Mouse (Mus musculus) forebrain, embryonic 13.5 days (tissue): ENCODE measurements around the gene Snorc. TPM values are rescaled to one million over a fixed set of nuclear protein-coding genes. Genes with fewer than 3 reads are reported as not detected.
A peak's percentile ranks its signal among the peaks of the same experiment; 100 is the strongest.
"Not testable (repeated sequence)": the region's sequence is repeated elsewhere in the genome, so short reads cannot be mapped to it uniquely, and the experiment has no call there.

Source experiments
- ATAC-seq: fragments of 200-750 bp; cut with Nextera tagmentation; 2 replicates; pipeline ENCODE4 v1.8.0; 2017
- H3K27ac ChIP-seq: fragments of 300-500 bp; sonication (generic); 2 replicates; pipeline ENCODE4 v1.5.1; 2015; ENCODE audit warnings: inconsistent platforms, mild to moderate bottlenecking, moderate library complexity
- H3K27me3 ChIP-seq: fragments of 300-500 bp; sonication (generic); 2 replicates; pipeline ENCODE4 v1.6.1; 2015; ENCODE audit warnings: mild to moderate bottlenecking, inconsistent platforms
- H3K36me3 ChIP-seq: fragments of 300-500 bp; sonication (generic); 2 replicates; pipeline ENCODE4 v1.6.1; 2015; ENCODE audit warnings: mild to moderate bottlenecking, inconsistent platforms; ENCODE audit not compliant: poor library complexity, severe bottlenecking
- H3K4me1 ChIP-seq: fragments of 300-500 bp; sonication (generic); 2 replicates; pipeline ENCODE4 v1.6.1; 2015; ENCODE audit warnings: inconsistent platforms
- H3K4me2 ChIP-seq: fragments of 300-500 bp; sonication (generic); 2 replicates; pipeline ENCODE4 v1.6.1; 2015; ENCODE audit warnings: inconsistent platforms, mild to moderate bottlenecking, moderate library complexity
- H3K4me3 ChIP-seq: fragments of 300-500 bp; sonication (generic); 2 replicates; pipeline ENCODE4 v1.5.1; 2015; ENCODE audit warnings: mild to moderate bottlenecking, inconsistent platforms
- H3K9ac ChIP-seq: fragments of 300-500 bp; sonication (generic); 2 replicates; pipeline ENCODE4 v1.6.1; 2015; ENCODE audit warnings: mild to moderate bottlenecking, inconsistent platforms
- H3K9me3 ChIP-seq: fragments of 300-500 bp; sonication (generic); replicated peaks from 2 replicates; pipeline ENCODE4 v1.6.1; 2016; ENCODE audit warnings: inconsistent platforms
- WGBS: fragments of 180-500 bp; shearing (Covaris S2); methylation state at CpG from one replicate; pipeline ENCODE4 v1.1.7; 2015; 5-methylcytosine and 5-hydroxymethylcytosine counted together
- polyA plus RNA-seq: library from polyadenylated mRNA; unstranded; fragments of >200 nt; fragmentation: Nextera tagmentation; extraction: Ambion mirVana; gene quantifications from 2 replicates; pipeline ENCODE4 v1.2.1, GENCODE M21; 2015

Snorc gene
- polyA plus RNA-seq: not detected in 2 replicates

DNA sequence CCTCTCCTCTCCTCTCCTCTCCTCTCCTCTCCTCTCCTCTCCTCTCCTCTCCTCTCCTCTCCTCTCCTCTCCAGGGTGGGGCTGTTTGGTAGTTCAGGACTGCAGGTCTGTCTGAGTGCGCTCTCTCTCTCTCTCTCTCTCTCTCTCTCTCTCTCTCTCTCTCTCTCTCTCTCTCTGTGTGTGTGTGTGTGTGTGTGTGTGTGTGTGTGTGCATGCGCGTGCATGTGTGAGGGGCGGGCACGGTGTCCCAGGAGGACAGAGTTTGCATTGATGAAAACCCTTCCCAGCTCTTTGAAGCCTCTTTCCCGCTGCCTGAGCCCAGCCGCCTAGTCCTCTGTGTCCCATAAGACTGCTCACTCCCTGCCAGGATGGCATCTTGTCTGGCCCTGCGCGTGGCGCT lies at the start of gene Snorc:
TSS of gene Snorc (plus strand) at position 301 of the 400 bp plus-strand sequence.
- not testable (repeated sequence) for H3K36me3 ChIP-seq, H3K4me3 ChIP-seq, H3K4me2 ChIP-seq, H3K9ac ChIP-seq, H3K4me1 ChIP-seq, H3K9me3 ChIP-seq, ATAC-seq, H3K27ac ChIP-seq
- H3K27me3 ChIP-seq: peaks cover 14% of the 10 kb centered on the region
- WGBS: 34% methylated on average over 7 of the region's 10 CpGs

DNA sequence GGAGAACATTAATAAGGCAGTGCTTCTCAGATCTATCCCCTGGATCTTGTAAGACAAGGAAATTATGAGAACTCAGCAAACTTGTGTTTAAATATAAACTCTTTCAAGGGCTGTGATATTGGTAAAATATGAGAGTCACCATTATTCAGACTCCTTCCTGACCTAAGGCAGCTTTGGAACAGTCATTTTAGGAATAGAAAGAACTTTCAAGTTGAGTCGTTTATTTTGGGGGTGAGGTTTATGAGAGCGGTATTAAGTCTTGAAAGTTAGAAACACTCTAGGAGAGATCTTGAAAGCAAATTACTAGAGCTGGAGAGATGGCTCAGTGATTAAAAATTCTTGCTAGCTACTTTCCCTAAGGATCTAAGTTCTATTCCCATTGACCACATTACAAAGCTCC lies 34.9 kb upstream of the Snorc start:
- Histone ChIP-seq H3K27me3 (no peaks in the 10 kb centered on the region), H3K4me1 (no peaks in the 10 kb centered on the region), H3K4me3 (no peak overlapping the region), H3K27ac (no peak overlapping the region), H3K4me2 (no peak overlapping the region), H3K9me3 (no peaks in the 10 kb centered on the region), H3K36me3 (peaks cover 67% of the 10 kb centered on the region), H3K9ac (no peak overlapping the region)
- 95% methylated on average over 2 of the region's 2 CpGs for WGBS
- ATAC-seq: no peak

DNA sequence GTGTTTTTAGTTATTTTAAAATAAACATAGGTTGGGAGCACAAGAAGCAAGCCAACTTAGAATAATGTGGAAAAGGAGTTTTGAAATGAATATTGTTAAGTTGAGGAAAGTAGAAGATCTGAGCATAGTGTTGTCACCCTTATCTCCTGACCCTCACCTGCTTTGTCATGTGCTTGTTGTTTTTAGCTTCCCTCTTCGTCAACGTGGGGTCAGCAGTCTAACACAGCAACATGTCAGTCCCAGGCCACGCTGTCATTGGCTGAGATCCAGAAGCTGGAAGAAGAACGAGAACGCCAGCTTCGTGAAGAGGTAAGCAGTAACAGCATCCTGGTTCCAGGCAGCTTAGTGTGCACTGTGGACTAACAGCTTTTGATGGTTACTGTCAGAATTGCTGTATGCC lies 33.5 kb upstream of the Snorc start:
- peaks cover 72% of the 10 kb centered on the region for H3K36me3 ChIP-seq
- no peak overlapping the region for H3K9ac ChIP-seq
- no peak overlapping the region for H3K27ac ChIP-seq
- H3K4me2 ChIP-seq: no peak overlapping the region
- ATAC-seq: no peak
- H3K4me1 ChIP-seq: no peaks in the 10 kb centered on the region
- 89% methylated on average over 6 of the region's 6 CpGs for WGBS
- H3K4me3 ChIP-seq: no peak overlapping the region
- H3K9me3 ChIP-seq: no peaks in the 10 kb centered on the region
- no peaks in the 10 kb centered on the region for H3K27me3 ChIP-seq

DNA sequence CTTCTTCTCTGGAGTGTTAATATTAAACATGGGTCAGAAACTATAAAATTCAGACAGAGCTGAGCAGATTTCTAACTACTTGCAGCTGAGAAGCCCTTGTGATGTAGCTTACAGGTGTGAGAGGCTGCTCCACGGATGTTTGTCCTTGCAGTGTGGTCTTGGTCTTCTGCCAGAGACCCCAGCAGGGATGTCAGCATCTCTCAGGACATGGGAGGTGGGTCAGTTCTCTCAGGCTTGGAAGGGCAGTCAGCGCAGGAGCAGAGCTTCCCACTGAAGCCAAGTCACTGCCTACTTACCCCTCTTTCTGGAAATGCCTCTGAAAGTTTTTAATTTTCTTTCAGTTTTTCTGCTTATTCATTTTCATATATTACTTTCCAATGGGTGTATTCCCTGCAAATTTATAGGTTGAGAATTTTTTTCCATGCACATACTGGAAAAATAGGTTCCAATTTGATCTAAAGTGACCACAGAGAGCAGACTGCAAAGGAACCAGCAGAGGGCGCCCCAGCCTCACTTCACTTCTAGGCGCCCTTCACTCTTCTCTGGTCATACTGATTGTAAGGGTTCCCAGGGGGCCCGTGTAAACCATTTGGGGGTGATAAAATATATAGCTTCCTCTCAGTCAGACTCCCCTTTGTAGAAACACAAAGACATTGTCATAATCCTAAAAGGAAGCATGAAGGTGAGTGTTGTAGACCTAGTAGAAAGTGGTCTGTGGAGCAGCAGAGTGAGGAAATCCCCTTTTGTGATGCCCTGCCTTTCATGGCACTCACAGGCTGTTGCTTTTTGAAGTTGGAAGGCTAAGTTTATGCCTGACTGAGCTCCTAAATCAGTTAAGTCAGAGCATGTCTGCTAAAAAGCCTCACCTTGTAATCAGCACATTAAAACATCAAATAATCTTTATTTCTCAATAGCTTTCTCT lies 22.6 kb upstream of the Snorc start:
- H3K27me3 ChIP-seq: no peaks in the 10 kb centered on the region
- H3K9ac ChIP-seq: no peak overlapping the region
- no peak overlapping the region for H3K27ac ChIP-seq
- H3K4me1 ChIP-seq: no peaks in the 10 kb centered on the region
- H3K36me3 ChIP-seq: peaks cover 79% of the 10 kb centered on the region
- no peak overlapping the region for H3K4me2 ChIP-seq
- no peaks in the 10 kb centered on the region for H3K9me3 ChIP-seq
- H3K4me3 ChIP-seq: no peak overlapping the region
- ATAC-seq: 0 out of 2 replicates have a peak, but pooled peaks have one; percentile 45
- 29% methylated on average over 5 of the region's 5 CpGs for WGBS

DNA sequence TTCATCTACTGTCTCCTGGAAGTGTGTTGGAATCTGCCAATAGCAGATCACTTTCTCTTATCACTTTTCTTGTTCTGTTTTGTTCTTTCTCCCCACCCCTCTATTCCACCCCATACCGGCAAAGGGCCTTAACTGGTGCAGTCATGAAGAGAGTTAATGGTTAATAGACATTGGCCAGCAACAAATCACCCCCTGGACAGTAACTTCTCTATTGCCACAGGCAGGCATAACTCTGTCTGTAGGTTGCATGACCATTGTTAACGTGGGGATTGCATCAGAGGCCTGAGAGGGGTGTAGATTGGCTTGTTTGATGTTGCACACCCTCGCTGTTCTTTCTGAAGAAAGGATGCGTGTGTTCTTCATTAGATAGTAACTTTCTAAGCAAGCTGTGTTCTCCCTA lies 20.6 kb upstream of the Snorc start:
- Histone ChIP-seq H3K27me3 (no peaks in the 10 kb centered on the region), H3K4me3 (no peak overlapping the region), H3K36me3 (peaks cover 59% of the 10 kb centered on the region), H3K4me1 (no peaks in the 10 kb centered on the region), H3K9ac (no peak overlapping the region), H3K4me2 (no peak overlapping the region), H3K27ac (no peak overlapping the region), H3K9me3 (no peaks in the 10 kb centered on the region)
- ATAC-seq: no peak
- WGBS: 92% methylated on average over 4 of the region's 4 CpGs

DNA sequence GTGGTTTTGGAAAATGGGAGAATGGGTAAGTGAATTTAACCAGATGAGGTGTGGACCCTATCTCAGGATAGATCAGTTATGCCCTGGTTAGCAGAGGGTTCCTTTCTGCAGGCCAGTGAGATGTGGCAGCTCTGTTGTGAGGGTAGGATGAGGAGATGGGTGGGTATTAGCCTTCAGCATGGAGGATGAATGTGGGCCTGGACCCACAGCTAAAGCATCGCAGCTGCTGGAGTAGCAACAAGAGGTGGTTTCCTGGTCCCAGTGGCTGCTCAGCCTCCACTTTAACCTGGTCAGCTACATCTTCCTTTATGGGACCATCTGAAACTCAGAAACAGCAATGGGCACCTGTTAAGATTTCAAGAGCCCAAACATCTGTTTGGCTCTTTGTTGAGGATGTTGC lies 13.6 kb upstream of the Snorc start:
- H3K4me2 ChIP-seq: no peak overlapping the region
- H3K36me3 ChIP-seq: no peaks in the 10 kb centered on the region
- no peak overlapping the region for H3K9ac ChIP-seq
- H3K27me3 ChIP-seq: no peaks in the 10 kb centered on the region
- no peak for ATAC-seq
- H3K4me3 ChIP-seq: no peak overlapping the region
- WGBS: 100% methylated on average over 1 of the region's 1 CpGs
- no peaks in the 10 kb centered on the region for H3K4me1 ChIP-seq
- no peak overlapping the region for H3K27ac ChIP-seq
- H3K9me3 ChIP-seq: no peaks in the 10 kb centered on the region

DNA sequence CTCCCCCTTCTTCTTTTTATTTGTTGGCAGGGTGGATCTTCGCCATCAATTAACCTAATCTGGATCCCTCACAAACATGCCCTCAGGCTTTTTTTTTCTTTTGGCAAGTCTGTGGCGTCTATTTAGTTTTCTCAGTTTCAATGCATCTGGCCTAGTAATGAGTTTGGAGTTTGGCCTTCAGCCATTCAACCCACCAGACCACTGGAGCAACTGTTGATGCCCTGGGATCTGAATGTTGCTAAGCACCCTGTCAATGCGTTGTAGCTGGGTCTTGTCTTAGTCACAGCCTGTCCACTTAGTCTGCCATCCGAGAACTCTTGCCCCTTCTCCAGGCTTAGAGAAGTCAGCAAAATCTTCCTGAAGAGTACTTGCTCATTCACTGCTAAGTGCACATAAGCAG lies 12.0 kb upstream of the Snorc start:
- no peaks in the 10 kb centered on the region for H3K36me3 ChIP-seq
- ATAC-seq: no peak
- no peak overlapping the region for H3K9ac ChIP-seq
- no peaks in the 10 kb centered on the region for H3K27me3 ChIP-seq
- WGBS: 82% methylated on average over 4 of the region's 4 CpGs
- no peaks in the 10 kb centered on the region for H3K9me3 ChIP-seq
- no peaks in the 10 kb centered on the region for H3K4me1 ChIP-seq
- no peak overlapping the region for H3K27ac ChIP-seq
- H3K4me3 ChIP-seq: no peak overlapping the region
- H3K4me2 ChIP-seq: no peak overlapping the region

DNA sequence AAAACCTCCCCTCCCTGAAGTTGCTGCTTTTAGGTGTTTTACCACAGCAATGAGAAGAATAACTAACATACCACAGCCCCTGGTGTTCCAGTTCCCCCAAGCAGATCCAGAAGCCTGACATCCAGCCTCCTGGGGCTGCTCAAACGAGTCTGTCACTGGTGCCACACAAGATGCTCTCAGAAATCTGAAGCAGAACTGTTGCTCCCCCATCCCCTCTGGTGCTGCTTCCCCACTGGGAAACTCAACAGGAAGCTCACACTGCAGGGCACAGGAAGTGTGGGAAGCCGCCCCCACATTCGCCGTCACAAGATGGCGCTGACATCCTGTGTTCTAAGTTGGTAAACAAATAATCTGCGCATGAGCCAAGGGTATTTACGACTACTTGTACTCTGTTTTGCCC lies 10.2 kb upstream of the Snorc start:
- H3K27ac ChIP-seq, H3K4me2 ChIP-seq, H3K9ac ChIP-seq, H3K9me3 ChIP-seq, H3K4me3 ChIP-seq, ATAC-seq, H3K4me1 ChIP-seq, H3K27me3 ChIP-seq, H3K36me3 ChIP-seq: not testable (repeated sequence)
- WGBS: 91% methylated on average over 6 of the region's 7 CpGs

DNA sequence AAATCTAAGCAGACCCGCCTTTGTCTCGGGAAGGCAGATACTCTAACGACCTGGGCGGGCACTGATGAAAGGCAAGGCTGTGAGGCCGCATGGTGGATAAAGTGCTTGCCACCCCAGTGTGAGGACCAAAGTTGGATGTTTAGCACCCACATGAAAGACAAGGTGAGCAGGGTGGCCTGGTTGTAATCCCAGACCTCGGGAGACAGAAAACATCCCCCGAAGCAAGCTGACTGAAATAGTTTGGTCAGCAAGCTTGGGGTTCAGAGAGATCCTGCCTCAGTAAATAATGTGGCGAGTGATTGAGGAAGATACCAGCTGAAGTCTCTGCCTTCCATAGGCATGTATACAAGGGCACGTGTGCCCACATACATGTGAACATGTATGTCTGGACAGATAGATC lies 2.6 kb upstream of the Snorc start:
- Histone ChIP-seq H3K9ac (no peak overlapping the region), H3K36me3 (no peaks in the 10 kb centered on the region), H3K4me1 (no peaks in the 10 kb centered on the region), H3K27ac (no peak overlapping the region), H3K4me2 (no peak overlapping the region), H3K27me3 (no peaks in the 10 kb centered on the region), H3K4me3 (no peak overlapping the region), H3K9me3 (no peaks in the 10 kb centered on the region)
- ATAC-seq: no peak
- 75% methylated on average over 9 of the region's 9 CpGs for WGBS

DNA sequence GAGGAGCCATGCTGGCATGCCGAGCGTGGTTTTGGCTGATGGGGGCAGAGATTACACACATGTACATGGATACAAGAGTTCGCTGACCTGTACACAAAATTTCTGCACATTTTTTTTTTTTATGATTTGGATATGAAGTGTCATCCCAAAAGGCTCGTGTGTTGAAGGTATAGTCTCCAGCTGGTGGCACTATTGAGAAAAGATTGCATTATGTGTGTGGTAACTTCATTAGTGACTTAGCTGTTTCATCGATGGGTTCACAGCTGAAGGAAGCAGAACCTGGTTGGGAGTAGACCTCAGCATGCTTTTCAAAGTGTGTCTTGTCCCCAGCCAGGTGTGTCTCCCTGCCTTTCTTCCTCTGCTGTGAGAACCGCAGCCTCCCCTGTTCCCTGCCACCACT lies 1.8 kb upstream of the Snorc start:
- no peak overlapping the region for H3K27ac ChIP-seq
- H3K9ac ChIP-seq: no peak overlapping the region
- no peak overlapping the region for H3K4me2 ChIP-seq
- no peaks in the 10 kb centered on the region for H3K4me1 ChIP-seq
- ATAC-seq: no peak
- H3K4me3 ChIP-seq: no peak overlapping the region
- H3K9me3 ChIP-seq: no peaks in the 10 kb centered on the region
- H3K36me3 ChIP-seq: no peaks in the 10 kb centered on the region
- WGBS: 78% methylated on average over 6 of the region's 6 CpGs
- no peaks in the 10 kb centered on the region for H3K27me3 ChIP-seq

DNA sequence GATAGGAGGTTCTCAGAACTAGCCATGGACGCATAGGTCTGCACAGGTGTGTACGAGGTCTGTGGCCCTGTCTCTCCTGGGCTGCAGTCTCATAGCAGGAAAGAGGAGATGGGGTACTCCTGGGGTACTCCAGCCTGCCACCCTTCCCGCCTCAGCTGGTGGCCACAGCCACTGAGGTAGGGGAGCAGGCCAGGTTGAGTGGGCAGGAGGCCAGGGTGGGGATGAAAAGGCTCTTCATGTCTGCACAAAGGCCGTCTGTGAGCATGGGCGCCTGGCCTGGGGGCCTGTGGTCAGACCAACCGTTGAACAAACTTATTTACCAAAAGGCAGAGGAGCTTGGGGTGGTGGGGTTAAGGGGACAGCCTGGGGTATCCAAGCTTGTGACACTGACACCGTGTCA lies 1.8 kb downstream of the Snorc start:
- Histone ChIP-seq H3K9ac (no peak overlapping the region), H3K4me1 (peaks cover 9% of the 10 kb centered on the region), H3K4me2 (no peak overlapping the region), H3K4me3 (no peak overlapping the region), H3K36me3 (no peaks in the 10 kb centered on the region), H3K27me3 (peaks cover 26% of the 10 kb centered on the region), H3K9me3 (no peaks in the 10 kb centered on the region), H3K27ac (no peak overlapping the region)
- ATAC-seq: no peak
- WGBS: 84% methylated on average over 7 of the region's 7 CpGs

DNA sequence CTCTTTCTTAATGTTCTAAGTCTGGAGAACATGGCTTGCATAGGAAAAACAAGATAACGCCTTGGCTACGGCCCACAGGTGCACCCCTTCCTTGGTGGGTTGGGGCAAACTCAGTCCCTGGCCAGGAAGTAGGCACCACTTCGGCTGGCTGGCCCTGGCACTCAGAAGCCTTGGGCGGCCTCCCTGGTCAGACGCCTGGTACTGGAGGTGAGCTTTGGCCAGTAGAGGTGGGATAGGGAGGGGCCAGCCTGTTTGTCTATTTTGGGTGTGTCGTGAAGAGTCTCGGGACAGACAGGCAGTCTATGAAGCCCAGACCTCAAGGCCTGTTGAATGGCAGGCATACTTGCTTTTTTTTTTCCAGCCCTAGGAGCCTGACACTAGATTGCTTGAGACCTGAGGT lies 2.5 kb downstream of the Snorc start:
- WGBS: 92% methylated on average over 7 of the region's 7 CpGs
- Histone ChIP-seq H3K27me3 (peaks cover 26% of the 10 kb centered on the region), H3K9ac (no peak overlapping the region), H3K27ac (no peak overlapping the region), H3K4me3 (no peak overlapping the region), H3K36me3 (no peaks in the 10 kb centered on the region), H3K4me1 (peaks cover 9% of the 10 kb centered on the region), H3K4me2 (no peak overlapping the region), H3K9me3 (no peaks in the 10 kb centered on the region)
- ATAC-seq: no peak
